Mouse (Mus musculus): ENCODE data around the gene Stum.
"Not testable (repeated sequence)": the region's sequence is repeated elsewhere in the genome, so short reads cannot be mapped to it uniquely, and the experiment has no call there.

The Stum gene

GRCm38 (mm10) chr1:180483399-180484291 is at the start of gene Stum:
Gene Stum, minus strand, starts transcription at chr1:180483504.
- peak; percentile 85 to 91 for DNase-seq

GRCm38 (mm10) chr1:180532671-180533070 is 49.4 kb upstream of the Stum start:
- DNase-seq, result no peak

GRCm38 (mm10) chr1:180530457-180531263 is 47.4 kb upstream of the Stum start:
- no peak for DNase-seq

GRCm38 (mm10) chr1:180529847-180530246 is 46.5 kb upstream of the Stum start:
- DNase-seq, result no peak

- no peak for DNase-seq
Measured at GRCm38 (mm10) chr1:180525301-180525700, 42.0 kb upstream of the Stum start.

GRCm38 (mm10) chr1:180523320-180523719 is 40.0 kb upstream of the Stum start:
- DNase-seq, result no peak

GRCm38 (mm10) chr1:180520190-180520589 is 36.9 kb upstream of the Stum start:
- peak; percentile 82 to 84 for DNase-seq

- DNase-seq, result no peak
Measured at GRCm38 (mm10) chr1:180519520-180519919, 36.2 kb upstream of the Stum start.

- not testable (repeated sequence) for DNase-seq
Measured at GRCm38 (mm10) chr1:180518899-180519298, 35.6 kb upstream of the Stum start.

- no peak for DNase-seq
Measured at GRCm38 (mm10) chr1:180518412-180518811, 35.1 kb upstream of the Stum start.

GRCm38 (mm10) chr1:180517390-180518054 is 34.2 kb upstream of the Stum start:
- DNase-seq, result no peak

GRCm38 (mm10) chr1:180514077-180514476 is 30.8 kb upstream of the Stum start:
- DNase-seq, result no peak

- no peak for DNase-seq
Measured at GRCm38 (mm10) chr1:180510879-180511278, 27.6 kb upstream of the Stum start.

GRCm38 (mm10) chr1:180510442-180510841 is 27.1 kb upstream of the Stum start:
- DNase-seq, result peak; percentile 59 to 60

- no peak for DNase-seq
Measured at GRCm38 (mm10) chr1:180508662-180509061, 25.4 kb upstream of the Stum start.

- DNase-seq, result peak; percentile 75
Measured at GRCm38 (mm10) chr1:180507291-180507791, 24.0 kb upstream of the Stum start.

- DNase-seq, result no peak
Measured at GRCm38 (mm10) chr1:180506341-180506740, 23.0 kb upstream of the Stum start.

- no peak for DNase-seq
Measured at GRCm38 (mm10) chr1:180504899-180505298, 21.6 kb upstream of the Stum start.

GRCm38 (mm10) chr1:180503484-180503883 is 20.2 kb upstream of the Stum start:
- no peak for DNase-seq

GRCm38 (mm10) chr1:180502566-180502965 is 19.3 kb upstream of the Stum start:
- no peak for DNase-seq

- peak; percentile 69 to 74 for DNase-seq
Measured at GRCm38 (mm10) chr1:180500641-180501040, 17.3 kb upstream of the Stum start.

GRCm38 (mm10) chr1:180500218-180500617 is 16.9 kb upstream of the Stum start:
- DNase-seq, result peak; percentile 51 to 65

GRCm38 (mm10) chr1:180499766-180500165 is 16.5 kb upstream of the Stum start:
- DNase-seq, result no peak

All from cerebellum, postnatal 10 days (tissue).